Mouse (Mus musculus): ENCODE data around the gene Tmcc1.

DNA sequence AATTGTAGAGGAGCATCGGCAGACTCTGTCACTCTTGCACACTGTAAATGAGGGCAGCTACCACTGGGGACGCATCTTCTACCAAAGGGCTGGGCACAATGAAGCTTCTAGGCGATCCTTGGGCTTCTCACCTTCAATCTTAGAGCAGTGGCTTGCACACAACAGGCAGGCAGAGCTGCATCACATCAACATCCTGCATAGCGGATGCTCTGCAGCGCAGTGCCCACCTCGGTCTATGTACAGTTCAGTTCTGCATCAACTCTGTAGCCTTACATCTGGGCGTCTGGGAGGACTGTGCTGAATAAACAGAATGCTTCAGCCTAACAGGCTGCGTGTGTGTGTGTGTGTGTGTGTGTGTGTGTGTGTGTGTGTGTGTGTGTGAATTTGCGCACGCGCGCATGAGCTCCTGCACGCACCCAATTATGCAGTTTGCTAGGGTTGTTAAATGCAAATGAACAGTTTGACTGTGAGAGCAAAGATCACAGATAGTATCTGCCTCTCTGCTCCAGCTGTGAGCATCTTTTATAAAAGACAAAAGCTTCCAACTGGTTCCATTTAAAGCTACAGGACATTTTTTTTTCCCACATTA lies 136.5 kb downstream of the Tmcc1 start:
- TF ChIP-seq CTCF (IDR thresholded peaks at IDR 0.05; ENCODE audit: low read depth) (no peak), EP300 (optimal IDR thresholded peaks at IDR 0.05) (no peak)

Measured in stomach, postnatal 0 days (tissue).